Mouse (Mus musculus) limb, embryonic 14.5 days (tissue): ENCODE results near the gene Galnt9. TPM values are rescaled to one million over a fixed set of nuclear protein-coding genes. Genes with fewer than 3 reads are reported as not detected.

ENCODE experiments used
- ATAC-seq: fragments of 200-750 bp; cut with Nextera tagmentation; 2 replicates; pipeline ENCODE4 v1.8.0; 2017; ENCODE audit warnings: low read depth, moderate number of reproducible peaks, moderate TSS enrichment; ENCODE audit not compliant: low FRiP score
- DNase-seq: peaks from one replicate; pipeline ENCODE4 v3.0.0-alpha.2; 2015; ENCODE audit warnings: low spot score
- H3K27ac ChIP-seq: fragments of 300-500 bp; sonication (generic); replicated peaks from 2 replicates; pipeline ENCODE4 v1.5.1; 2014; ENCODE audit warnings: low read depth, mild to moderate bottlenecking, low read length, moderate library complexity, mixed read lengths
- H3K27me3 ChIP-seq: fragments of 300-500 bp; sonication (generic); 2 replicates; pipeline ENCODE4 v1.6.1; 2014; ENCODE audit warnings: low read length, mixed read lengths; ENCODE audit not compliant: control insufficient read depth, insufficient read depth
- H3K36me3 ChIP-seq: fragments of 300-500 bp; sonication (generic); 2 replicates; pipeline ENCODE4 v1.6.1; 2014; ENCODE audit warnings: mild to moderate bottlenecking, low read length, moderate library complexity, mixed read lengths; ENCODE audit not compliant: control insufficient read depth, insufficient read depth
- H3K4me1 ChIP-seq: fragments of 300-500 bp; sonication (generic); 2 replicates; pipeline ENCODE4 v1.6.1; 2014; ENCODE audit warnings: antibody characterized with exemption, low read length, mixed read lengths; ENCODE audit not compliant: control insufficient read depth, insufficient read depth
- H3K4me2 ChIP-seq: fragments of 300-500 bp; sonication (generic); replicated peaks from 2 replicates; pipeline ENCODE4 v1.6.1; 2014; ENCODE audit warnings: low read depth, mild to moderate bottlenecking, low read length, moderate library complexity; ENCODE audit not compliant: severe bottlenecking
- H3K4me3 ChIP-seq: fragments of 300-500 bp; sonication (generic); replicated peaks from 2 replicates; pipeline ENCODE4 v1.5.1; 2014; ENCODE audit warnings: low read length
- H3K9ac ChIP-seq: fragments of 300-500 bp; sonication (generic); 2 replicates; pipeline ENCODE4 v1.6.1; 2014; ENCODE audit warnings: mild to moderate bottlenecking, low read depth, low read length, moderate library complexity; ENCODE audit not compliant: severe bottlenecking
- H3K9me3 ChIP-seq: fragments of 300-500 bp; sonication (generic); 2 replicates; pipeline ENCODE4 v1.6.1; 2016; ENCODE audit warnings: low read length; ENCODE audit not compliant: control insufficient read depth
- POLR2A ChIP-seq: fragments of 200-500 bp; IDR thresholded peaks from 2 replicates; pipeline ENCODE4 v1.8.0; 2012; ENCODE audit warnings: inconsistent platforms, mild to moderate bottlenecking, moderate library complexity, borderline replicate concordance; ENCODE audit not compliant: insufficient read depth, insufficient read length; ENCODE audit errors: extremely low read depth
- WGBS: fragments of 180-500 bp; shearing (Covaris S2); extraction: QIAGEN DNeasy Blood & Tissue Kit; methylation state at CpG from one replicate; pipeline ENCODE4 v1.1.7; 2014; 5-methylcytosine and 5-hydroxymethylcytosine counted together
- polyA plus RNA-seq, 2 experiments: library from polyadenylated mRNA; depleted of rRNA in 1 of 2; stranded (reverse) in 1 of 2; unstranded in 1 of 2; fragments of >200 nt; fragmentation: Nextera tagmentation in 1 of 2; extraction: Ambion mirVana in 1 of 2; gene quantifications; 2 replicates each; pipeline versions ENCODE4 v1.2.1 to v1.2.3; 2012 to 2014

Gene Galnt9
- polyA plus RNA-seq, 2 experiments, result 1.7 to 2.0 TPM

DNA sequence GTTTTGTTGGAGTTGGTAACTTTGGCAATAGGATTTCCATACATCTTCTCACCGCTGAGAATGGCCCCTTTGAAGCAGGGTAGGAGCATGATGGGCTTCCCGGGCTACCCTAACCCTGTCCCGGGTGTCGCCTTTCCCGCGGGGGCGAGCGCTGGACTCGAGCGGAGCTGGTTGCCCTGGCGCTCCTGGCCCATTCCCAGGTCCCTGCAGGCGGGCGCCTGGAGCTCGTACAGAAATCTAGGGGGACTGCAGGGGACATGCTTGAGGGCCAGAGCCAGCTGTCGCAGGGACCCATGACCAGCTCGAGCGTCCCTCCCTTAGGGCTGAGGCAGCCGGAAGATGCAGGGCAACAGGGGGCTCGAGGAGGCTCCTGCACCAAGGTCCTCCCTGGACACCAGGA, 84.0 kb downstream of the Galnt9 start:
- no peaks in the 10 kb centered on the region for H3K36me3 ChIP-seq
- no peak for TF ChIP-seq POLR2A
- H3K9ac ChIP-seq, result no peak overlapping the region
- ATAC-seq (no peak), DNase-seq (no peak)
- no peaks in the 10 kb centered on the region for H3K9me3 ChIP-seq
- WGBS, result 23% methylated on average over 19 of the region's 19 CpGs
- H3K27me3 ChIP-seq, result no peaks in the 10 kb centered on the region
- H3K4me2 ChIP-seq, result peak overlapping the region; percentile 25; the same call in 1 of the 2 replicates
- H3K27ac ChIP-seq, result no peak overlapping the region
- H3K4me3 ChIP-seq, result no peak overlapping the region
- no peaks in the 10 kb centered on the region for H3K4me1 ChIP-seq

DNA sequence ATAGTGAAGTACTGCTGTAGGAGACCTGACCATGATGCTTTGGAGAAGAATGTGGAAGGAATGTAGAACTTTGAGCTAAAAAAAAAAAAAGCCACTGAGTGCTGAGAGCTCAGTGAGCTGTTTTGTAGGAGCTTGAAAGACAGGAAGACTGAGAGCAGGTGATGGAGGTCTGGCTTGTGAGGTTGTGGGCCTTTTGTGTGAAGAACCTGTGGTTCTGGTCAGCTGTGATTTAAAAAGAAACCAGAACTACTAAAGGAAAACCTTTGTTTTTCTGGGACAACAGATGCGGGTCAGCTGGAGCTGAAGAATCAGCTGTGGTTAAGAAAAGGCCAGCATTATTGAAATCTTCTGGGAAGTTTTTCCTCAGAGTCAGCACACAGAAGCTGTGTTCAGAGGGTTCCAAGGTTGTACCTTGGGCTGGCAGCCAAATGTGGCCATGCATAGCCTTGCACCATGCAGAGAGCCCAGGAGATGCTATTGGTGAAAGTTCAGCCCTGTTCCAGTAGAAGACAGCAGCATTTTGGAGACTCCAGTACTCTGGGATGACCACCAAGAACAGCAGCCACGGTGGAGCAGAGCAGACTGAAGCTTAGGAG, 85.5 kb downstream of the Galnt9 start:
- Histone ChIP-seq H3K4me2 (no peak overlapping the region), H3K27ac (no peak overlapping the region), H3K9ac (no peak overlapping the region), H3K4me1 (no peaks in the 10 kb centered on the region), H3K9me3 (no peaks in the 10 kb centered on the region), H3K4me3 (no peak overlapping the region), H3K27me3 (no peaks in the 10 kb centered on the region), H3K36me3 (no peaks in the 10 kb centered on the region)
- 77% methylated on average over 2 of the region's 2 CpGs for WGBS
- TF ChIP-seq POLR2A, result no peak
- DNase-seq, result no peak
- ATAC-seq, result no peak

- no peak for ATAC-seq
- Histone ChIP-seq H3K27ac (no peak overlapping the region), H3K36me3 (no peaks in the 10 kb centered on the region), H3K9ac (no peak overlapping the region), H3K9me3 (no peaks in the 10 kb centered on the region), H3K4me2 (no peak overlapping the region), H3K4me3 (no peak overlapping the region), H3K4me1 (no peaks in the 10 kb centered on the region), H3K27me3 (no peaks in the 10 kb centered on the region)
- DNase-seq, result peak; percentile 47
- TF ChIP-seq POLR2A, result no peak
- WGBS, result 40% methylated on average over 6 of the region's 6 CpGs
These were observed 92.0 kb downstream of the Galnt9 start for GRCm38 (mm10) chr5:110635951-110636707.

DNA sequence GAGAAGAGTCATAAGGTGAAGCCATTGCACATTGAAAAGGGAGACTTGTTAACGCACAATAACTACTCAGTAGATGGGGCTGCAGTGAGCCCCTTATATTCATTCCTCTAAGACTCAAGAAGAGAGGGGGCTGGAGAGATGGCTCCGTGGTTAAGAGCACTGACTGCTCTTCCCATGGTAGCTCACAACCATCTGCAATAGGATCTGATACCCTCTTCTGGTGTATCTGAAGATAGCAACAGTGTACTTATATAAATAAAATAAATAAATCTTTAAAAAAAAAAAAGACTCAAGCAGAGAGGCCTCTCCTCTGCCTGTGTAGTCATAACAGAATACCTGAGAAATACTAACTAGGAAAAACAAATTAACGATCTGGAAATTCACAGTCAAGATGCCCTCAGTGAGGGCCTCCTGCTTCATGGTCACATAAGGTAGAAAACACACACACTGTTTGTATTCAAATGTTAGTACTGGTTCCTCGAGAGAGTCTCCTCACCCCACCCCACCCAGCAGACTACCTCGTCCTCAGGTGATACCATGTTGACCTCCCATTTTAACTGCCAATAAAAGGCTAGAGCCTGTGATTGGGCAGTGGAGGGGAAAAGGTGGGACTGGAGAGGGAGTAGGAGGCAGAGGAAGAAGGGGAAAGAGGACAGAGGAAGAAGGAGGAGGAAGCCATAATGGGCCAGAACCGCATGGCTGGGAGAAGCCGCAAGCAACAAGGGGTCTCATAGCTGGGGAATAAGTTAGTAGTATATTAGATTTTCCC, 94.3 kb downstream of the Galnt9 start:
- H3K27me3 ChIP-seq, result no peaks in the 10 kb centered on the region
- H3K36me3 ChIP-seq, result no peaks in the 10 kb centered on the region
- H3K9me3 ChIP-seq, result no peaks in the 10 kb centered on the region
- H3K27ac ChIP-seq, result no peak overlapping the region
- WGBS, result 68% methylated on average over 7 of the region's 7 CpGs
- H3K9ac ChIP-seq, result no peak overlapping the region
- no peak for TF ChIP-seq POLR2A
- H3K4me3 ChIP-seq, result no peak overlapping the region
- no peak for ATAC-seq
- no peak overlapping the region for H3K4me2 ChIP-seq
- H3K4me1 ChIP-seq, result no peaks in the 10 kb centered on the region
- DNase-seq, result no peak

GRCm38 (mm10) chr5:110639459-110639858, 95.3 kb downstream of the Galnt9 start:
- Histone ChIP-seq H3K9me3 (no peaks in the 10 kb centered on the region), H3K4me3 (no peak overlapping the region), H3K9ac (no peak overlapping the region), H3K27ac (no peak overlapping the region), H3K4me2 (peak overlapping the region; percentile 20; the same call in 1 of the 2 replicates), H3K36me3 (no peaks in the 10 kb centered on the region), H3K27me3 (no peaks in the 10 kb centered on the region), H3K4me1 (no peaks in the 10 kb centered on the region)
- peak; percentile 63 for DNase-seq
- ATAC-seq, result peak; percentile 44; the same call in 1 of the 2 replicates
- TF ChIP-seq POLR2A, result no peak
- 24% methylated on average over 12 of the region's 12 CpGs for WGBS
